Mouse (Mus musculus) kidney, adult 2 months (tissue): ENCODE results near the gene Tmem199. TPM values are rescaled to one million over a fixed set of nuclear protein-coding genes. Genes with fewer than 3 reads are reported as not detected.

ENCODE experiments used
- DNase-seq: peaks from one replicate; pipeline ENCODE4 v3.0.0; 2021
- H3K27ac ChIP-seq: fragments of 200-500 bp; 2 replicates; pipeline ENCODE4 v1.5.1; 2012; ENCODE audit warnings: low read depth, low read length, control low read depth, inconsistent platforms; ENCODE audit not compliant: insufficient read depth
- H3K27me3 ChIP-seq: fragments of 200-500 bp; replicated peaks from 2 replicates; pipeline ENCODE4 v1.6.1; 2012; ENCODE audit warnings: mild to moderate bottlenecking, moderate library complexity, low read length, inconsistent platforms; ENCODE audit not compliant: control insufficient read depth, insufficient read depth
- H3K36me3 ChIP-seq: fragments of 200-500 bp; 2 replicates; pipeline ENCODE4 v1.6.1; 2012; ENCODE audit warnings: mild to moderate bottlenecking, moderate library complexity, low read length, inconsistent platforms; ENCODE audit not compliant: control insufficient read depth, insufficient read depth
- H3K4me1 ChIP-seq: fragments of 200-500 bp; 2 replicates; pipeline ENCODE4 v1.6.1; 2011; ENCODE audit warnings: low read length; ENCODE audit not compliant: control insufficient read depth, insufficient read depth
- H3K4me3 ChIP-seq: fragments of 200-500 bp; 2 replicates; pipeline ENCODE4 v1.5.1; 2011; ENCODE audit warnings: mild to moderate bottlenecking, low read depth, low read length, control low read depth; ENCODE audit not compliant: insufficient read depth
- CTCF ChIP-seq: fragments of 200-500 bp; conservative IDR thresholded peaks from 2 replicates; pipeline ENCODE4 v1.5.1; 2011; ENCODE audit warnings: low read depth, mild to moderate bottlenecking, control low read depth, low read length, moderate library complexity, mixed read lengths; ENCODE audit not compliant: insufficient read depth, insufficient read length
- POLR2A ChIP-seq: fragments of 200-500 bp; IDR thresholded peaks from one replicate; pipeline ENCODE4 v1.6.1; 2011; ENCODE audit warnings: low read depth, low read length, control low read depth
- WGBS: fragments of 180-500 bp; shearing (Covaris S2); methylation state at CpG from one replicate; pipeline ENCODE4 v1.1.7; 2018; 5-methylcytosine and 5-hydroxymethylcytosine counted together
- polyA plus RNA-seq: library from polyadenylated mRNA; depleted of rRNA; stranded (reverse); fragments of >200 nt; gene quantifications from 2 replicates; pipeline ENCODE4 v1.2.3, GENCODE M21; 2012; rRNA removed

Tmem199 gene
- polyA plus RNA-seq, 1 experiment = 15.9 TPM

DNA sequence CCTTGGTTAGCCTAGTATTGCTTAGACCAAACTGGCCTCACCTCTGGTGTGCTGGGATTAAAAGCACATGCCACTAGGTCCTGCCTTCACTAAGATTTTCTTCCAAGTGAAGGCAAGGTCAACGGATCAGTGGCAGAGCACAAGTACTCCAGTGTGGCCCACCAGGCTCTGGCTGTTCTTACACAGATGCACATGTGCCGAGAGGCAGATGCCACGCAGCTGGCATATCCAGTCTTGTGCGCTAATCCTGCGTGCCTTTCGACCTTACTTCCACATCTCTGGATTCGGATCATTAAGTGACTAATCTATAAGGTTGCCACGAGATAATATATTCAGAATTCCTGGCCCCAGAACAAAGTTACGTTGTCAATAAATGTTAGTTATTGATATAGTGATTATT lies 46.9 kb downstream of the Tmem199 start:
- 21% methylated on average over 9 of the region's 9 CpGs for WGBS
- Histone ChIP-seq H3K27me3 (no peaks in the 10 kb centered on the region), H3K4me1 (0 out of 2 replicates have a peak, but pooled peaks cover 5% of the 10 kb centered on the region), H3K4me3 (peak overlapping the region; percentile 72; the same call in 1 of the 2 replicates), H3K27ac (no peak overlapping the region), H3K36me3 (no peaks in the 10 kb centered on the region)
- no peak for DNase-seq
- TF ChIP-seq POLR2A (no peak), CTCF (no peak)

DNA sequence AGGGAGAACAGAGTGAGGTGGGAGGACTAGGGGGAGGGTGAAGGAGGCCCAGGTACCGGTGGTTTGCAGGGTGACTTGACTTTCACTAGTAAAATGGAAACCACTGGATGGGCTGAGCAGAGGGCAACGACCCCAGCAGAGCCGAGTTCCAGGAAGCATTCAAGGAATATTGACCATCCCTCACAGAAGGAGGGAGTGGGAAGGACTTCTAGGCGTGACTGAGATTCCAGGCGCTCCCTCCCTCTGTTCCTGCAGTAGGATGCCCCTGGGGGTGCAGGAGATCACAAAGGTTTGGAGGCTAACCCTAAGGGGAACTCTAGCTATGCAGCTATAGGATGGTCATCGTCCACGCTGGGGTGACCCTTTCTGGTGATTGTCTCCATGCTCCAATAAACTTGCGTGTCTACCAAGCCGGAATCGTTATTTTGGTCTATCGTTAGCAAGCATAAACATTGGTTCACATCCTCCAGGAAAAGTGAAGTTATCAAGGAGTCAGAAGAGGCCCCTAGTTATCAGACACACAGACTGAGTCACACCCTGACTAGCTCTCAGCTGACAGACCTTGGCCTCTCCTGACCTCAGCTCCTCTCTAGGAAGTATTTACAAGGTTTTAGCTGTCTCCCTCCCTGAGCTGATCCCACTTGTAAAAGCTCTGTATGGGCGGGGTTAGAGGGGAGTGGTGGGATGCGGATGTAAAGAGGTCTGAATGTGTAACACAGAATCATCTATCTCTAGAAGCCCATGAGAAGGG lies 48.5 kb downstream of the Tmem199 start:
- no peak overlapping the region for H3K4me3 ChIP-seq
- no peak overlapping the region for H3K27ac ChIP-seq
- WGBS = 66% methylated on average over 13 of the region's 13 CpGs
- H3K27me3 ChIP-seq = no peaks in the 10 kb centered on the region
- DNase-seq = no peak
- TF ChIP-seq CTCF = no peak
- TF ChIP-seq POLR2A = no peak
- H3K36me3 ChIP-seq = no peaks in the 10 kb centered on the region
- H3K4me1 ChIP-seq = 0 out of 2 replicates have a peak, but pooled peaks cover 5% of the 10 kb centered on the region

DNA sequence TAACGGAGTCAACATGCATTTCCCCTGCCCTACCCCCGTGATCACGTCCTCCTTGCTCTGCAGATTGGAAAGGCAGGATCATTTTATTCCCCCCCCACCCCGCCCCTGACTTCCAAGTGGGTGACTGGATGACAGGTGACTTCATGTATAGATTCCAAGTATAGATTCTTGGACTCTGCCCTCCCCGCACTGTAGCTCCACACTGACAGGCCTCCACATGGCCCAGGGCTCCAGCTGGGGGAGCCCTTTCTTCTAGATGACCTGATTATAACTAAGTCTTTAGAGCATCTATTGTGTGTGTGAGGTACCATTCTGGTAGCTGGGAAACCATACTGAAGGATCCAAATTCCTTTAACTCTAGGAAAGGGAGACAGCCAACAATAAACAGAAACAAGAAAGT lies 49.3 kb downstream of the Tmem199 start:
- no peak for TF ChIP-seq POLR2A
- no peak for TF ChIP-seq CTCF
- Histone ChIP-seq H3K4me3 (no peak overlapping the region), H3K36me3 (no peaks in the 10 kb centered on the region), H3K4me1 (0 out of 2 replicates have a peak, but pooled peaks cover 5% of the 10 kb centered on the region), H3K27me3 (no peaks in the 10 kb centered on the region), H3K27ac (no peak overlapping the region)
- 90% methylated on average over 5 of the region's 5 CpGs for WGBS
- DNase-seq = no peak

DNA sequence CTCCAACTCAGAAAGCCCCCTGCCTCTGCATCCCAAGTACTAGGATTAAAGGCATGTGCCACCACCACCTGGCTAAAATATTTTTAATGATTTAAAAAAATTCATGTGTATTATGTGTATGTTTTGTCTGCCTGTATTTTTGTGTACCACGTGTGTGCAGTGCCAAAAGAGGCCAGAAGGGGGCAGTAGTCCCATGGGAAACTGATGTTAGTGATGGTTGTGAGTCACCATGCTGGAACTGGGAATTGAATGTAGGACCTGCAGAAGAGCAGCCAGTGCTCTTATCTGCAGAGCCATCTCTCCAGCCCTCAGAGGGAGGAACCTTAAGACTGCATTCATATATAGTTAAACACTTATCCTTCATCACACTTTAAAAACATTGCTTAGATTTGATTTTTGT lies 50.1 kb downstream of the Tmem199 start:
- Histone ChIP-seq H3K36me3 (no peaks in the 10 kb centered on the region), H3K27me3 (no peaks in the 10 kb centered on the region), H3K27ac (no peak overlapping the region), H3K4me3 (no peak overlapping the region), H3K4me1 (0 out of 2 replicates have a peak, but pooled peaks cover 5% of the 10 kb centered on the region)
- WGBS = 74% methylated on average over 1 of the region's 1 CpGs
- no peak for DNase-seq
- TF ChIP-seq POLR2A (no peak), CTCF (peak; percentile 35)

DNA sequence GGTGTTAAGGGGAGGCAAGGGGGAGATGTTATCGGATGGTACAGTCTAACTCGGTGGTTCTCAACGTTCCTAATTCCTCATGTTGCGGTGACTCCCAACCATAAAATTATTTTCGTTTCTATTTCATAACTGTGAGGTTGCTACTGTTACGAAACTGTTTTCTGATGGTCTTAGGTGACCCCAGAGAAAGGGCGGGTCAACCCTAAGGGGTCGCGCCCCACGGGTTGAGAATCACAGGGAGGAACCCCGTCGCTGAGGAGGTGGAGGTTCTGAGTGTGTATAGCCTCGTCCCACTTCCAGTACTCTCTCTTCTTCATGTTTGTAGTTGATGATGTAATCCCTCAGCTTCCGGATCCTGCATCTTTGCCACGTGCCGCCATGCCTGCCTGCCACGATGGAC lies 53.2 kb downstream of the Tmem199 start:
- DNase-seq = no peak
- Histone ChIP-seq H3K36me3 (no peaks in the 10 kb centered on the region), H3K27ac (no peak overlapping the region), H3K4me1 (no peaks in the 10 kb centered on the region), H3K27me3 (no peaks in the 10 kb centered on the region), H3K4me3 (no peak overlapping the region)
- no peak for TF ChIP-seq CTCF
- TF ChIP-seq POLR2A = no peak
- 78% methylated on average over 17 of the region's 17 CpGs for WGBS

Other genes with a start within 250 kb of the Tmem199 start
- gene BC030499, start 221.3 kb downstream of the Tmem199 start, polyA plus RNA-seq = 0.15 and 0.19 TPM in 2 replicates
- gene Spag5, start 210.6 kb downstream of the Tmem199 start, polyA plus RNA-seq = 13.2 and 15.0 TPM in 2 replicates
- 36.2 and 43.5 TPM in 2 replicates for gene Aldoc, start 189.2 kb downstream of the Tmem199 start, polyA plus RNA-seq
- 69.1 and 79.1 TPM in 2 replicates for gene Pigs, start 183.8 kb downstream of the Tmem199 start, polyA plus RNA-seq
- gene Unc119, start 168.7 kb downstream of the Tmem199 start, polyA plus RNA-seq = 20.3 and 20.8 TPM in 2 replicates
- gene Foxn1, start 125.6 kb downstream of the Tmem199 start, polyA plus RNA-seq = 0.03 and 0.05 TPM in 2 replicates
- 91.0 and 105 TPM in 2 replicates for gene Slc13a2, start 90.0 kb downstream of the Tmem199 start, polyA plus RNA-seq
- gene Slc46a1, start 46.5 kb downstream of the Tmem199 start, polyA plus RNA-seq = 93.2 and 115 TPM in 2 replicates
- 0.35 and 0.38 TPM in 2 replicates for gene Sarm1, start 14.4 kb downstream of the Tmem199 start, polyA plus RNA-seq
- 3.3 and 3.6 TPM in 2 replicates for gene Vtn, start 13.1 kb downstream of the Tmem199 start, polyA plus RNA-seq
- not detected in 2 replicates for gene Sebox, start 8.7 kb downstream of the Tmem199 start, polyA plus RNA-seq
- 115 and 118 TPM in 2 replicates for gene Poldip2, start within 50 bp of the Tmem199 start, polyA plus RNA-seq
- gene Tnfaip1, start 24.2 kb upstream of the Tmem199 start, polyA plus RNA-seq = 33.0 and 33.3 TPM in 2 replicates
- 57.2 and 61.6 TPM in 2 replicates for gene Ift20, start 24.2 kb upstream of the Tmem199 start, polyA plus RNA-seq
- gene Tmem97, start 38.6 kb upstream of the Tmem199 start, polyA plus RNA-seq = 34.4 and 41.9 TPM in 2 replicates
- gene Nlk, start 185.2 kb upstream of the Tmem199 start, polyA plus RNA-seq = 11.7 and 12.1 TPM in 2 replicates
- 56.9 and 60.1 TPM in 2 replicates for gene Ccnq, start 239.6 kb upstream of the Tmem199 start, polyA plus RNA-seq